Mouse (Mus musculus) neural tube, embryonic 13.5 days (tissue): ENCODE data around the gene Cyp2a5. TPM values are rescaled to one million over a fixed set of nuclear protein-coding genes. Genes with fewer than 3 reads are reported as not detected.
"Not testable (repeated sequence)": the region's sequence is repeated elsewhere in the genome, so short reads cannot be mapped to it uniquely, and the experiment has no call there.

ENCODE experiments used
- ATAC-seq: fragments of 200-750 bp; cut with Nextera tagmentation; 2 replicates; pipeline ENCODE4 v1.8.0; 2017; ENCODE audit warnings: low read depth, mild to moderate bottlenecking, moderate TSS enrichment, moderate library complexity
- H3K27ac ChIP-seq: fragments of 300-500 bp; sonication (generic); replicated peaks from 2 replicates; pipeline ENCODE4 v1.5.1; 2015; ENCODE audit warnings: moderate library complexity, mild to moderate bottlenecking, inconsistent platforms
- H3K27me3 ChIP-seq: fragments of 300-500 bp; sonication (generic); 2 replicates; pipeline ENCODE4 v1.6.1; 2015; ENCODE audit warnings: mild to moderate bottlenecking, inconsistent platforms
- H3K36me3 ChIP-seq: fragments of 300-500 bp; sonication (generic); 2 replicates; pipeline ENCODE4 v1.6.1; 2015; ENCODE audit warnings: mild to moderate bottlenecking, inconsistent platforms
- H3K4me1 ChIP-seq: fragments of 300-500 bp; sonication (generic); replicated peaks from 2 replicates; pipeline ENCODE4 v1.6.1; 2015; ENCODE audit warnings: inconsistent platforms
- H3K4me2 ChIP-seq: fragments of 300-500 bp; sonication (generic); 2 replicates; pipeline ENCODE4 v1.6.1; 2015; ENCODE audit warnings: inconsistent platforms, mild to moderate bottlenecking, moderate library complexity
- H3K4me3 ChIP-seq: fragments of 300-500 bp; sonication (generic); 2 replicates; pipeline ENCODE4 v1.5.1; 2015; ENCODE audit warnings: mild to moderate bottlenecking, inconsistent platforms
- H3K9ac ChIP-seq: fragments of 300-500 bp; sonication (generic); 2 replicates; pipeline ENCODE4 v1.6.1; 2015; ENCODE audit warnings: moderate library complexity, mild to moderate bottlenecking, inconsistent platforms
- H3K9me3 ChIP-seq: fragments of 300-500 bp; sonication (generic); 2 replicates; pipeline ENCODE4 v1.6.1; 2016; ENCODE audit warnings: inconsistent platforms
- WGBS: fragments of 180-500 bp; shearing (Covaris S2); methylation state at CpG from one replicate; pipeline ENCODE4 v1.1.7; 2015; 5-methylcytosine and 5-hydroxymethylcytosine counted together
- polyA plus RNA-seq: library from polyadenylated mRNA; unstranded; fragments of >200 nt; fragmentation: Nextera tagmentation; extraction: Ambion mirVana; gene quantifications from 2 replicates; pipeline ENCODE4 v1.2.1, GENCODE M21; 2015

Cyp2a5 gene
- polyA plus RNA-seq, result not detected in 2 replicates

DNA sequence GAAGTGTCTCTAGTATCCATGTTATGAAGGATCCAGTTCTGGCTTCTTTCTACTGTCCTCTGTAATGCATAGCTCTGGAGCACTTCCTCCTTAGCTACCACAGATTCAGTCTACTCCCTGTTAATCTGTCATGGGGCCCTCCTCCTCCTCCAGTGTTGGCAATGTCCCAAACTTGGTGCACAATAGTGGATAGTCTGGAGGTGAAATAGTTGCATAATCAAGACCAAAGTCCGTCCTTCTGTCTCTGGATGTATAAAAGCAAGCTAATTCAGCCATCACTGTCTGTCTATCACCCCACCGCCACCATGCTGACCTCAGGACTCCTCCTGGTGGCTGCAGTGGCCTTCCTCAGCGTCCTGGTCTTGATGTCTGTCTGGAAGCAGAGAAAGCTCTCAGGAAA lies at the start of gene Cyp2a5:
Gene Cyp2a5 (plus strand): TSS at position 247 of the 400 bp plus-strand sequence.
- not testable (repeated sequence) for H3K4me2 ChIP-seq, ATAC-seq

DNA sequence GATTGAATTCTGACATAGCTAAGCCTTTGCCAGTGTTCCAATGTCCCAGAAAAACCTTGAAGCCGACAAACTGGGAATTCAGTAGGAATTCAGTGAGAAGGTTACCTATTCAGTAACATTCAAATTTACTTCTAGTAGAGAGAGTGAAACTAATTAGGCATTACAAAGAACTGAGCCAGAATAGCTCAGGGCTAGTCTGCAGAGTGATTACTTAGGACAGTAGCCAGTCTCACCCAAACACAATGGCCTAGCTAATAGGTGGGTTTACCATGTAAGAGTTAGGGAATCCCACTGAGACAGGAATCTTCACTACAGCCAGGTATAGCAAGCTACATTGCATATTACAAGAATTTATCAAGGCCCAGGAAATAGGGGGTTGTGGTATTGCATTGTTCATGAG lies 49.1 kb upstream of the Cyp2a5 start:
- not testable (repeated sequence) for H3K9ac ChIP-seq, H3K4me2 ChIP-seq, H3K27me3 ChIP-seq, H3K9me3 ChIP-seq, H3K4me3 ChIP-seq, H3K36me3 ChIP-seq, H3K4me1 ChIP-seq, H3K27ac ChIP-seq, ATAC-seq
- 32% methylated on average over 1 of the region's 1 CpGs for WGBS

More for the DNA sequence above, at the start of gene Cyp2a5:
- WGBS, result 73% methylated on average over 3 of the region's 3 CpGs
- H3K4me1 ChIP-seq, H3K9me3 ChIP-seq, H3K27me3 ChIP-seq, H3K4me3 ChIP-seq, H3K27ac ChIP-seq, H3K36me3 ChIP-seq, H3K9ac ChIP-seq: not testable (repeated sequence)

GRCm38 (mm10) chr7:26789984-26790383 lies 45.1 kb upstream of the Cyp2a5 start:
- no peak overlapping the region for H3K9ac ChIP-seq
- no peaks in the 10 kb centered on the region for H3K9me3 ChIP-seq
- 88% methylated on average over 6 of the region's 6 CpGs for WGBS
- H3K36me3 ChIP-seq, result no peaks in the 10 kb centered on the region
- no peak for ATAC-seq
- H3K4me3 ChIP-seq, result no peak overlapping the region
- no peak overlapping the region for H3K27ac ChIP-seq
- no peak overlapping the region for H3K4me2 ChIP-seq
- H3K27me3 ChIP-seq, result no peaks in the 10 kb centered on the region
- no peaks in the 10 kb centered on the region for H3K4me1 ChIP-seq

- Histone ChIP-seq H3K27me3 (no peaks in the 10 kb centered on the region), H3K36me3 (no peaks in the 10 kb centered on the region), H3K9ac (no peak overlapping the region), H3K27ac (no peak overlapping the region), H3K9me3 (0 out of 2 replicates have a peak, but pooled peaks cover 2% of the 10 kb centered on the region), H3K4me3 (no peak overlapping the region), H3K4me2 (no peak overlapping the region), H3K4me1 (no peaks in the 10 kb centered on the region)
- ATAC-seq, result no peak
Measured at GRCm38 (mm10) chr7:26800104-26800503, 35.0 kb upstream of the Cyp2a5 start.

DNA sequence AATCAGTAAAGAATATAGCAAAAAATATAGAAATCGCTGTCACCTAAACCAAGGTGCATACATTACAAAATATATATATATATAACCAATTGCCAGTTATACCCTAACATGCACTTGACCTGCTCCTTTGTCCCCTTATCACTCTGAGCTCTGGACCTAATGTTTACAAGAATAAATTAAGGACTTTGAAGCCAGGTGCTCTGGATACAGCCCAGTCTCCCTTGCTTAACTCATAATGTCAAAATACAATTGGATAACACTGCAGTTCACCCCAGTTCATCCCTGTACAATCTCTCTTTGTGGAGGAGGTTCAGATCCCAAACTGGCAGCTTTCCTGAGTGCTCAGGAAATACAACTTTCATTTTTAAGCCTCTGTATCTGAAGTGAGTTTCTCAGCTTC lies 34.1 kb upstream of the Cyp2a5 start:
- no peak overlapping the region for H3K4me2 ChIP-seq
- no peaks in the 10 kb centered on the region for H3K36me3 ChIP-seq

DNA sequence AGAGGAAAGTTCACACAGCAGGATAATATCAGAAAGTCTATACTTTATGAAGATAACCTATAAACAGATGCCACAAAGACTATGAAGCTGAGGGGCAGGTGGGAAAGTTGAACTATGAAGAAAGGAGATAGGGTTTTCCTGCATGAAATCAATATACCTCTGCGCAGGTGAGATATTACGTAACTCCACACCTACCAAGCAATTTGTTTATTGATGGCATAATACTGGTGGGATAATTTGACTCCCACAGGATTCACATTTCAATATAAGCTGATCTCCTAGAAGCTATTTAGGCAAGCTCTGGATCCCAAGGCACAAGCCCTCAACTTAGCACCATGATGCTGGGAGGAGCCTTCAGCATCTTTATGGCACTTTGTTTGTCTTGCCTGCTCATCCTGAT lies 26.5 kb upstream of the Cyp2a5 start, which contains the start of gene Cyp2g1:
Gene Cyp2g1 (plus strand): TSS at position 301 of the 400 bp plus-strand sequence.
- WGBS, result 95% methylated on average over 2 of the region's 2 CpGs
- H3K9me3 ChIP-seq, result no peaks in the 10 kb centered on the region
- no peak within 1 kb of the TSS for H3K4me2 ChIP-seq

More for the DNA sequence above, 34.1 kb upstream of the Cyp2a5 start:
- Histone ChIP-seq H3K27me3 (no peaks in the 10 kb centered on the region), H3K9me3 (0 out of 2 replicates have a peak, but pooled peaks cover 2% of the 10 kb centered on the region), H3K9ac (no peak overlapping the region), H3K4me3 (no peak overlapping the region), H3K4me1 (no peaks in the 10 kb centered on the region), H3K27ac (no peak overlapping the region)
- no peak for ATAC-seq
- 86% methylated on average over 1 of the region's 1 CpGs for WGBS

DNA sequence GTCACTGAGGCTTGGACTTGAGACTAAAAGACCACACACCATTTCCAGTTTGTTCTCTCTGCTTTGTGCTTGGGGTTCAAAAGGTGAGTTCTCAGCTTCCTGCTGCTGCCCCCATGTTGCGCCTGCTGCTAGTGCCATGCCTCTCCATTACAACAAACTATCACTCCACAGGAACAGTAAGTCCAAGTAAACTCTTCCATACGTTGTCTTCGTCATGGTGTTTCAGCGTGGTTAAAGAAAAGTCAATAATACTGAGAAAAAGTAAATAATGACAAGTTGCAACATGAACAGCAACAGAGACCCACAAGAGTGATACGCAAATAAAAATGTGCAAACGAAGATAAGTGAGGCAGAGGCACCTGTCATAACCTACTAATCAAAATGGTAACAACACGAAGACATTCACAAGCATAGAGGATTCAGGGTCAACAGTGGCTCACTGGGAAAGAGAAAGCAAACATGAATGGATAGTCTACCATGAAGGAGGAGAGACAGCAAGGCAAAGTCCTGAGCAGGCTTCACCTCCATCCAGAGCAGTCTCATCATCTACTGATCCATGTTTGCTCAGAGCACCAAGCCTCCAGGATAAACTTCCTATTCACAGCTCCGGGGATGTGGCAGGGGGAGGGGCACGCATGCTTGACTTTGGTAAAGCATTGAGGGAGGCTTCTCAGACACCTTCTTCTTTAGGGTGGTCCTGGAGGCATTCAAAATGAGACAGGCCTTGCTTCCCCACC lies 3.4 kb upstream of the Cyp2a5 start:
- H3K9ac ChIP-seq, H3K9me3 ChIP-seq, H3K27ac ChIP-seq, ATAC-seq, H3K27me3 ChIP-seq, H3K4me2 ChIP-seq, H3K4me1 ChIP-seq, H3K4me3 ChIP-seq, H3K36me3 ChIP-seq: not testable (repeated sequence)
- 86% methylated on average over 8 of the region's 9 CpGs for WGBS

More for the DNA sequence above, 26.5 kb upstream of the Cyp2a5 start, which contains the start of gene Cyp2g1:
- H3K27me3 ChIP-seq, result no peaks in the 10 kb centered on the region
- H3K4me1 ChIP-seq, result no peaks in the 10 kb centered on the region
- H3K27ac ChIP-seq, result no peak within 1 kb of the TSS
- H3K4me3 ChIP-seq, result no peak within 1 kb of the TSS
- H3K9ac ChIP-seq, result no peak within 1 kb of the TSS
- H3K36me3 ChIP-seq, result no peaks in the 10 kb centered on the region
- ATAC-seq, result no peak

DNA sequence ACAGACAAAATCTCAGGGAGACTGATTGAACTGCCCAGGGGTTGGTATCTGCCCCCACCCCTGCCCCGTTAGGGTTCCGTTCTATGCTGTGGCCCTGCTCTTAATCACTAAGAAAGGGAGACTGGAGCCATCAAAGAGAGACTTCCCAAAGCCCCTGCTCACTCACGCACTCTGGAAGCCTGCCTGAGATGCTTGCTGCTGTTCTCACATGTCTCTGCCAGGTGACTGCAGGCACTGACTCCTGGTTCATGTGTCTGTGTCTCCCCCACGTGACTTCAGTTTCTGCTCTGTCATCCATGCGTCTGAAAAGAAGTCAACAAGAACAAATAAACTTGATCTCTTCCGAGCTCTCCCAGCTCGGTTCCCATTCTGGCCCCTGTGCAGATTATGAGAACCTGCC lies 2.4 kb upstream of the Cyp2a5 start:
- H3K4me1 ChIP-seq, H3K9ac ChIP-seq, ATAC-seq, H3K36me3 ChIP-seq, H3K27me3 ChIP-seq, H3K27ac ChIP-seq, H3K4me3 ChIP-seq, H3K4me2 ChIP-seq, H3K9me3 ChIP-seq: not testable (repeated sequence)
- 82% methylated on average over 7 of the region's 7 CpGs for WGBS

DNA sequence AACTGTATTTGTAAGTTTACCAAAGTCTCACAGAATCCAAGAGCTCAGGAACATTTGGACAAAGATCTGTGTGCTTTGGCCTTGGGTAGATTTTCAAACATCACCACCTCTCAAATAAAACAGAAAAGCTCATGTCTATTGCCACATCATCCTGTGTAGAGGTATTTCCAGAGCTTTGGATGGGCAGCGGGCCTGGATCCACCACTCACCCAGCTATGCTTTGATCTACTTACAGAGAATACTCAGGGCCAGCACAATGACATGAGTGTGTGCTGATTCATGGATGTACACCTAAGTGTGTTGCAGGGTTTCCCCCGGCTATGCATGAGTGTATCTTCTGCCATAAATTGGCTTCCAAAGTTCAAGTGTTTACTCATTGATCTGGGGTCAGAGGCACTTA lies 8.3 kb downstream of the Cyp2a5 start:
- not testable (repeated sequence) for H3K9ac ChIP-seq, H3K9me3 ChIP-seq, ATAC-seq, H3K4me2 ChIP-seq, H3K4me1 ChIP-seq, H3K27ac ChIP-seq, H3K4me3 ChIP-seq, H3K36me3 ChIP-seq, H3K27me3 ChIP-seq
- WGBS, result 90% methylated on average over 2 of the region's 2 CpGs

GRCm38 (mm10) chr7:26850063-26850462 lies 15.0 kb downstream of the Cyp2a5 start:
- H3K27me3 ChIP-seq, H3K4me3 ChIP-seq, H3K9ac ChIP-seq, H3K36me3 ChIP-seq, ATAC-seq, H3K4me2 ChIP-seq, H3K27ac ChIP-seq, H3K4me1 ChIP-seq, H3K9me3 ChIP-seq: not testable (repeated sequence)

DNA sequence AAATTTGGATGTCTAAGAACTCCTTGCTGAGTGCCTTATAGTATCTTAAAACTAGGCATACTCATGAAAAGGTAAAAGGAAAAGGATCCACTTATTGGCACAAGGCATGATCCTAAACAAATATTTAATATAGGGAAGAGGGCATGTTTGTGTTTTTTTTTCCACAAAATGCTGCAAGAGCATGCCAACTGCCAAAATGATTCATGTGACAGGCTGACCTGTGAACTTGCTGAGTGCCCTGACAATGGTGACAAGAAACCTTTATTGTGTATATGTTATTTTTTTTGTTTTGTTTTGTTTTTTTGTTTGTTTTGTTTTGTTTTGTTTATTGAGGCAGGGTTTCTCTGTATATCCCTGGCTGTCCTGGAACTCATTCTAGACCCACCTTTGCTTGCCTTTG lies 43.5 kb downstream of the Cyp2a5 start:
- not testable (repeated sequence) for ATAC-seq, H3K27ac ChIP-seq, H3K36me3 ChIP-seq, H3K27me3 ChIP-seq, H3K9me3 ChIP-seq, H3K4me3 ChIP-seq, H3K4me2 ChIP-seq, H3K4me1 ChIP-seq, H3K9ac ChIP-seq

DNA sequence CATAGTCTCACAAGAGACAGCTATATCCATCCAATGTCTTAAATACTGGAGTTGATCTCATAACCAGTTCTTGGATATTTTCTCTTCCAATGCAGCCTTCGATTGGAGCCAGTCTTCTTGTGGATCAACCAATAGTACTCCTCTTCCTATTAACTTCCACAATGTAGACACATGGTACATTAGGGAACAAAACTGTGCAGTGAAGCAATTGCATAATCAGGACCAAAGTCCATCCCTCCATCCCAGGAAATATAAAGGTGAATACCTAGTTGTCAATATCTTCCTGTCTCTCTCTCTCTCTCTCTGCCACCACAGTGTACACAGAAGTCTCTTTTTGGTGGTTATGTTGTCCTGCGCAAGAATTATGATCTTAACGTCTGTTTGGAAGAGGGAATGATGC lies 45.5 kb downstream of the Cyp2a5 start:
- not testable (repeated sequence) for H3K9ac ChIP-seq, H3K4me3 ChIP-seq, H3K4me2 ChIP-seq, H3K4me1 ChIP-seq, H3K27me3 ChIP-seq, H3K36me3 ChIP-seq, H3K9me3 ChIP-seq, ATAC-seq, H3K27ac ChIP-seq
- 85% methylated on average over 3 of the region's 3 CpGs for WGBS
